Mouse (Mus musculus) heart, embryonic 11.5 days (tissue): ENCODE data around the gene Rad1. TPM values are rescaled to one million over a fixed set of nuclear protein-coding genes. Genes with fewer than 3 reads are reported as not detected.

ENCODE experiments used
- ATAC-seq: fragments of 200-750 bp; cut with Nextera tagmentation; replicated peaks from 2 replicates; pipeline ENCODE4 v1.8.0; 2017; ENCODE audit warnings: moderate library complexity; ENCODE audit not compliant: insufficient number of reproducible peaks, low FRiP score, low TSS enrichment
- H3K27ac ChIP-seq: fragments of 300-500 bp; sonication (generic); 2 replicates; pipeline ENCODE4 v1.5.1; 2014; ENCODE audit warnings: mild to moderate bottlenecking, low read depth, low read length
- H3K27me3 ChIP-seq: fragments of 300-500 bp; sonication (generic); 2 replicates; pipeline ENCODE4 v1.6.1; 2014; ENCODE audit warnings: mild to moderate bottlenecking, low read length, mixed read lengths; ENCODE audit not compliant: control insufficient read depth, insufficient read depth
- H3K36me3 ChIP-seq: fragments of 300-500 bp; sonication (generic); 2 replicates; pipeline ENCODE4 v1.6.1; 2014; ENCODE audit warnings: mild to moderate bottlenecking, low read length, moderate library complexity, mixed read lengths; ENCODE audit not compliant: control insufficient read depth, insufficient read depth
- H3K4me1 ChIP-seq: fragments of 300-500 bp; sonication (generic); 2 replicates; pipeline ENCODE4 v1.6.1; 2014; ENCODE audit warnings: low read length; ENCODE audit not compliant: control insufficient read depth, insufficient read depth
- H3K4me2 ChIP-seq: fragments of 300-500 bp; sonication (generic); 2 replicates; pipeline ENCODE4 v1.6.1; 2014; ENCODE audit warnings: mild to moderate bottlenecking, moderate library complexity
- H3K4me3 ChIP-seq: fragments of 300-500 bp; sonication (generic); 2 replicates; pipeline ENCODE4 v1.5.1; 2014; ENCODE audit warnings: low read depth, low read length
- H3K9ac ChIP-seq: fragments of 300-500 bp; sonication (generic); 2 replicates; pipeline ENCODE4 v1.6.1; 2014; ENCODE audit warnings: mild to moderate bottlenecking, low read depth, low read length, moderate library complexity
- H3K9me3 ChIP-seq: fragments of 300-500 bp; sonication (generic); replicated peaks from 2 replicates; pipeline ENCODE4 v1.6.1; 2016; ENCODE audit warnings: low read length; ENCODE audit not compliant: control insufficient read depth
- WGBS: fragments of 180-500 bp; shearing (Covaris S2); extraction: QIAGEN DNeasy Blood & Tissue Kit; methylation state at CpG from one replicate; pipeline ENCODE4 v1.1.7; 2014; ENCODE audit not compliant: insufficient replicate concordance; 5-methylcytosine and 5-hydroxymethylcytosine counted together
- polyA plus RNA-seq: library from polyadenylated mRNA; unstranded; fragments of >200 nt; fragmentation: Nextera tagmentation; extraction: Ambion mirVana; gene quantifications from 2 replicates; pipeline ENCODE4 v1.2.1, GENCODE M21; 2014

Rad1 gene
- polyA plus RNA-seq, result 19.6 and 20.1 TPM in 2 replicates

GRCm38 (mm10) chr15:10485484-10486364, at the start of gene Rad1, which contains the start of gene Brix1:
Gene Rad1 (plus strand): TSS chr15:10486018.
Gene Brix1 (minus strand): TSS chr15:10485947.
- Histone ChIP-seq H3K4me3 (peak within 1 kb of the TSS; percentile 76), H3K4me1 (no peaks in the 10 kb centered on the region), H3K27me3 (no peaks in the 10 kb centered on the region), H3K9me3 (no peaks in the 10 kb centered on the region), H3K27ac (peak within 1 kb of the TSS; percentile 51; the same call in 1 of the 2 replicates), H3K9ac (peak within 1 kb of the TSS; percentile 87), H3K36me3 (peaks cover 12% of the 10 kb centered on the region), H3K4me2 (peak within 1 kb of the TSS; percentile 77)
- under 1% methylated on average over 58 of the region's 58 CpGs for WGBS
- ATAC-seq, result peak; percentile 97

DNA sequence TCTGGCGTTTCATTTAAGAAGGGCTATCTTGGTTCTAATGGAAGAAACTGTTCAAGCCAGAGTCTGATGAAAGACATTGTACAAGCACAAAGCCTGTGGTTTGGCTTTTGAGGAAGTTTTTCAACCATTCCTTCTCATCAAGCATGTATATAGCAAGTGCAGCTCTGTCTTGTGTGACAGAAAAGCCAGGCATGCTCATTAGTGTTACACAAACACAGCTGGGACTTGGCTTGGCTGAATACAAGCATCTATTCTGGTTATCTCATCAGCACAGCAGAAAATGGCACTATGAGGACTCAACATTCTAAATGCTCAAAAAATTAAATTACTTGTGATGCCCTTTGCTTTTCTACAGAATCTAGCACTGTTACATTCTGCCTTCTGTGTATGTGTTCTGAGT, 48.9 kb upstream of the Rad1 start:
- H3K9me3 ChIP-seq, result peaks cover 2% of the 10 kb centered on the region; the same call in 1 of the 2 replicates
- H3K4me2 ChIP-seq, result no peak overlapping the region
- H3K4me1 ChIP-seq, result no peaks in the 10 kb centered on the region
- no peaks in the 10 kb centered on the region for H3K36me3 ChIP-seq
- WGBS, result 78% methylated on average over 1 of the region's 1 CpGs
- no peak for ATAC-seq
- H3K9ac ChIP-seq, result no peak overlapping the region
- H3K4me3 ChIP-seq, result no peak overlapping the region
- no peaks in the 10 kb centered on the region for H3K27me3 ChIP-seq
- no peak overlapping the region for H3K27ac ChIP-seq

- no peak for ATAC-seq
- no peak overlapping the region for H3K9ac ChIP-seq
- H3K4me1 ChIP-seq, result no peaks in the 10 kb centered on the region
- H3K4me3 ChIP-seq, result no peak overlapping the region
- H3K9me3 ChIP-seq, result peaks cover 2% of the 10 kb centered on the region; the same call in 1 of the 2 replicates
- no peaks in the 10 kb centered on the region for H3K36me3 ChIP-seq
- no peaks in the 10 kb centered on the region for H3K27me3 ChIP-seq
- WGBS, result 78% methylated on average over 6 of the region's 6 CpGs
- no peak overlapping the region for H3K4me2 ChIP-seq
- H3K27ac ChIP-seq, result no peak overlapping the region
These were observed 45.9 kb upstream of the Rad1 start for GRCm38 (mm10) chr15:10439963-10440362.

GRCm38 (mm10) chr15:10441493-10441892, 44.3 kb upstream of the Rad1 start:
- H3K4me1 ChIP-seq, result no peaks in the 10 kb centered on the region
- H3K9me3 ChIP-seq, result peaks cover 1% of the 10 kb centered on the region; the same call in 1 of the 2 replicates
- H3K9ac ChIP-seq, result no peak overlapping the region
- no peaks in the 10 kb centered on the region for H3K27me3 ChIP-seq
- H3K4me2 ChIP-seq, result no peak overlapping the region
- 86% methylated on average over 9 of the region's 9 CpGs for WGBS
- H3K4me3 ChIP-seq, result no peak overlapping the region
- no peaks in the 10 kb centered on the region for H3K36me3 ChIP-seq
- H3K27ac ChIP-seq, result no peak overlapping the region
- ATAC-seq, result no peak

DNA sequence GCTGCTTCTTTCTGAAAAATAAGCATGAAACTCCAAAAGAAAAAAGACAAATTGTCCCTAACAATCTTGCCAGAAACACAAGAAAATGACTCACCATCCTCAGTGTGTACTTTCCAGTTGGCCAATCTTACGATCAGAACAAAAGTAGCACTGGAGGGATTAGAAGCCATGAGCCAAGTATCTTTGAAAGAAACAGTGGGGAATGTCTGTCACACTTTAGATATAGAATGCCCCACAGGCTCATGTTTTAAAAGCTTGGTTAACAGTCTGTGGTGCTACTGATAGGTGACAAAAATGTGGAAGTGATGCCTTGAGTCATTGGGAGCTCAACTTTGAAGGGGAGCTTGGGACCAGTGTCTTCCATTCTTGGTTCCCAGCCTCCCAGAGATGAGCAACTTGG, 43.5 kb upstream of the Rad1 start:
- ATAC-seq, result no peak
- 90% methylated on average over 1 of the region's 1 CpGs for WGBS
- Histone ChIP-seq H3K9me3 (no peaks in the 10 kb centered on the region), H3K9ac (no peak overlapping the region), H3K4me1 (no peaks in the 10 kb centered on the region), H3K27ac (no peak overlapping the region), H3K4me2 (no peak overlapping the region), H3K36me3 (no peaks in the 10 kb centered on the region), H3K4me3 (no peak overlapping the region), H3K27me3 (no peaks in the 10 kb centered on the region)

DNA sequence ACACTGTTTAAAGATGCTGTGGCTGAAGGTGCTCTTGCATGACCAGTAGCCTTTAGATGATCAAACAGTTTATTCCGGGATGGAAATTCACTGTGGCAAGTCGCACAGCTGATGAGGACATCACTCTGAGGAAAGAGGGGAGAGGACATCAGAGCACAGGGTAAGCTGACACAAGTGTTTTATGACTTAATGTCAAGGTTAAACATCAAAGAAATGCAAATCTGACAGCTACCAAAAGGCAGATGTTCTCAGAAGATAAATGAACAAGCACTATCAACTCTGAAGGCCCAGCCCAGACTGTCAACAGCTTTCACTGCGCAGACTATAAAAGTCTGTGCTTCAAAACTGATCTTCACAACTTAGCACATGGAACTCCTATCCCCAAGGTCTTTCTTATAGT, 38.7 kb upstream of the Rad1 start:
- Histone ChIP-seq H3K27me3 (no peaks in the 10 kb centered on the region), H3K4me1 (no peaks in the 10 kb centered on the region), H3K4me3 (no peak overlapping the region), H3K4me2 (no peak overlapping the region), H3K36me3 (no peaks in the 10 kb centered on the region; the same call in 1 of the 2 replicates), H3K27ac (no peak overlapping the region), H3K9ac (no peak overlapping the region), H3K9me3 (no peaks in the 10 kb centered on the region)
- no peak for ATAC-seq
- 86% methylated on average over 3 of the region's 3 CpGs for WGBS

GRCm38 (mm10) chr15:10460986-10461385, 24.8 kb upstream of the Rad1 start:
- Histone ChIP-seq H3K4me3 (no peak overlapping the region), H3K27ac (no peak overlapping the region), H3K4me1 (no peaks in the 10 kb centered on the region), H3K9me3 (no peaks in the 10 kb centered on the region), H3K4me2 (no peak overlapping the region), H3K27me3 (no peaks in the 10 kb centered on the region), H3K36me3 (peaks cover 5% of the 10 kb centered on the region), H3K9ac (no peak overlapping the region)
- 67% methylated on average over 12 of the region's 12 CpGs for WGBS
- ATAC-seq, result no peak

GRCm38 (mm10) chr15:10463555-10463954, 22.3 kb upstream of the Rad1 start:
- Histone ChIP-seq H3K9me3 (no peaks in the 10 kb centered on the region), H3K36me3 (peaks cover 3% of the 10 kb centered on the region), H3K4me2 (no peak overlapping the region), H3K27ac (no peak overlapping the region), H3K27me3 (no peaks in the 10 kb centered on the region), H3K4me3 (no peak overlapping the region), H3K9ac (no peak overlapping the region), H3K4me1 (no peaks in the 10 kb centered on the region)
- ATAC-seq, result no peak
- WGBS, result 85% methylated on average over 5 of the region's 5 CpGs
